Mouse (Mus musculus): Measurements from ENCODE around the gene Gm20388.

DNA sequence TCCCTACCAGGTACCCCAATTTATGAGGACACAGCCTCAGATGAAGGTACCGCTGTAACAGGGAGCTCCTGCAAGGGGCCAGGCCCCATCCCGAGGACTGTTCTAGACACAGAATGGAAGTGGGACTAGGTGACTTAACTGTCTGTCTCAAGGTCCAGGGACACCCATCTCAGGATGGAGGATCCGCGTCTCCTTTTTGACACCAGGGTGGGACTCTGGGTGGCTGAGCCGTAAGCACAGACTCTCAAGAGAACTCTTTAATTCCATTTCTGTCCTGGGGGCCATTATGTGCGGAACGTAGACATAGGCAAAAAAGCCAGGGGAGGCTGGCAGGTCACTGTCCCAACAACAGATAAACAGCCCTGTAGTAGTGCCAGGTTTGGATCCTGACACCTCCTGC, 2411.5 kb downstream of the Gm20388 start:
- TF ChIP-seq CTCF (IDR thresholded peaks at IDR 0.05; ENCODE audit: insufficient read depth, low read depth, low read length) (no peak), POLR2A (IDR thresholded peaks at IDR 0.05; ENCODE audit: insufficient read depth, low read depth, low read length) (no peak)

All from olfactory bulb, adult 2 months (tissue).